Mouse (Mus musculus) B cell, adult 2 months (primary cell): Measurements from ENCODE around the gene Bcas3.

Source experiments
- DNase-seq, 2 experiments: peaks; one replicate each; pipeline ENCODE4 v3.0.0; 2022

The Bcas3 gene

GRCm38 (mm10) chr11:85380046-85380445 is 27.1 kb downstream of the Bcas3 start:
- DNase-seq = no peak

GRCm38 (mm10) chr11:85382055-85382454 is 29.1 kb downstream of the Bcas3 start:
- DNase-seq = peak; percentile 68 to 69

- no peak for DNase-seq
These were observed 31.2 kb downstream of the Bcas3 start for GRCm38 (mm10) chr11:85383975-85384821.

- no peak for DNase-seq
These were observed 39.4 kb downstream of the Bcas3 start for GRCm38 (mm10) chr11:85392179-85392863.

GRCm38 (mm10) chr11:85392864-85393220 is 39.9 kb downstream of the Bcas3 start:
- DNase-seq = no peak

- no peak for DNase-seq
These were observed 41.0 kb downstream of the Bcas3 start for GRCm38 (mm10) chr11:85393990-85394389.

GRCm38 (mm10) chr11:85395361-85395760 is 42.4 kb downstream of the Bcas3 start:
- DNase-seq = no peak

- DNase-seq = no peak
These were observed 53.6 kb downstream of the Bcas3 start for GRCm38 (mm10) chr11:85406531-85406930.

- no peak for DNase-seq
These were observed 54.7 kb downstream of the Bcas3 start for GRCm38 (mm10) chr11:85407700-85408099.

- DNase-seq = no peak
These were observed 59.4 kb downstream of the Bcas3 start for GRCm38 (mm10) chr11:85412319-85412718.

GRCm38 (mm10) chr11:85414476-85414875 is 61.5 kb downstream of the Bcas3 start:
- DNase-seq = no peak

- DNase-seq = no peak
These were observed 74.4 kb downstream of the Bcas3 start for GRCm38 (mm10) chr11:85427353-85427752.

- no peak for DNase-seq
These were observed 75.3 kb downstream of the Bcas3 start for GRCm38 (mm10) chr11:85428227-85428626.

- DNase-seq = no peak
These were observed 77.9 kb downstream of the Bcas3 start for GRCm38 (mm10) chr11:85430743-85431448.

GRCm38 (mm10) chr11:85447375-85447774 is 94.4 kb downstream of the Bcas3 start:
- DNase-seq = no peak

GRCm38 (mm10) chr11:85453598-85454304 is 100.8 kb downstream of the Bcas3 start:
- DNase-seq = no peak

GRCm38 (mm10) chr11:85454305-85454682 is 101.3 kb downstream of the Bcas3 start:
- DNase-seq = no peak

- DNase-seq = no peak
These were observed 108.6 kb downstream of the Bcas3 start for GRCm38 (mm10) chr11:85461536-85461935.

GRCm38 (mm10) chr11:85469526-85469925 is 116.6 kb downstream of the Bcas3 start:
- peak; percentile 33 to 45 for DNase-seq

- no peak for DNase-seq
These were observed 117.5 kb downstream of the Bcas3 start for GRCm38 (mm10) chr11:85470508-85470907.

- no peak for DNase-seq
These were observed 121.4 kb downstream of the Bcas3 start for GRCm38 (mm10) chr11:85474326-85474725.

- DNase-seq = peak; percentile 28 to 32
These were observed 129.9 kb downstream of the Bcas3 start for GRCm38 (mm10) chr11:85482737-85483467.
